Mouse (Mus musculus) limb, embryonic 11.5 days (tissue): ENCODE data around the gene Poldip3. TPM values are rescaled to one million over a fixed set of nuclear protein-coding genes. Genes with fewer than 3 reads are reported as not detected.
A peak's percentile ranks its signal among the peaks of the same experiment; 100 is the strongest.

Source experiments
- ATAC-seq: fragments of 200-750 bp; cut with Nextera tagmentation; 2 replicates; pipeline ENCODE4 v1.8.0; 2017; ENCODE audit warnings: low read depth; ENCODE audit not compliant: insufficient number of reproducible peaks, low FRiP score, low TSS enrichment
- DNase-seq: peaks from one replicate; pipeline ENCODE4 v3.0.0-alpha.2; 2015; ENCODE audit warnings: low spot score
- H3K27ac ChIP-seq: fragments of 300-500 bp; sonication (generic); replicated peaks from 2 replicates; pipeline ENCODE4 v1.5.1; 2014; ENCODE audit warnings: low read depth, mild to moderate bottlenecking, low read length
- H3K27me3 ChIP-seq: fragments of 300-500 bp; sonication (generic); 2 replicates; pipeline ENCODE4 v1.6.1; 2014; ENCODE audit warnings: mild to moderate bottlenecking, low read length, mixed read lengths; ENCODE audit not compliant: control insufficient read depth, insufficient read depth
- H3K36me3 ChIP-seq: fragments of 300-500 bp; sonication (generic); 2 replicates; pipeline ENCODE4 v1.6.1; 2014; ENCODE audit warnings: mild to moderate bottlenecking, low read length, moderate library complexity, mixed read lengths; ENCODE audit not compliant: control insufficient read depth, insufficient read depth
- H3K4me1 ChIP-seq: fragments of 300-500 bp; sonication (generic); 2 replicates; pipeline ENCODE4 v1.6.1; 2014; ENCODE audit warnings: low read length, mixed read lengths; ENCODE audit not compliant: control insufficient read depth, insufficient read depth
- H3K4me2 ChIP-seq: fragments of 300-500 bp; sonication (generic); 2 replicates; pipeline ENCODE4 v1.6.1; 2014; ENCODE audit warnings: low read depth, mild to moderate bottlenecking, moderate library complexity; ENCODE audit not compliant: severe bottlenecking
- H3K4me3 ChIP-seq: fragments of 300-500 bp; sonication (generic); 2 replicates; pipeline ENCODE4 v1.5.1; 2014; ENCODE audit warnings: low read depth, low read length
- H3K9ac ChIP-seq: fragments of 300-500 bp; sonication (generic); 2 replicates; pipeline ENCODE4 v1.6.1; 2014; ENCODE audit warnings: mild to moderate bottlenecking, low read length
- H3K9me3 ChIP-seq: fragments of 300-500 bp; sonication (generic); 2 replicates; pipeline ENCODE4 v1.6.1; 2016; ENCODE audit warnings: low read length; ENCODE audit not compliant: control insufficient read depth
- WGBS: fragments of 180-500 bp; shearing (Covaris S2); extraction: QIAGEN DNeasy Blood & Tissue Kit; methylation state at CpG from one replicate; pipeline ENCODE4 v1.1.7; 2014; 5-methylcytosine and 5-hydroxymethylcytosine counted together
- polyA plus RNA-seq: library from polyadenylated mRNA; unstranded; fragments of >200 nt; fragmentation: Nextera tagmentation; extraction: Ambion mirVana; gene quantifications from 2 replicates; pipeline ENCODE4 v1.2.1, GENCODE M21; 2014

The Poldip3 gene
- polyA plus RNA-seq, 1 experiment from 2014 or later, result 176 TPM

DNA sequence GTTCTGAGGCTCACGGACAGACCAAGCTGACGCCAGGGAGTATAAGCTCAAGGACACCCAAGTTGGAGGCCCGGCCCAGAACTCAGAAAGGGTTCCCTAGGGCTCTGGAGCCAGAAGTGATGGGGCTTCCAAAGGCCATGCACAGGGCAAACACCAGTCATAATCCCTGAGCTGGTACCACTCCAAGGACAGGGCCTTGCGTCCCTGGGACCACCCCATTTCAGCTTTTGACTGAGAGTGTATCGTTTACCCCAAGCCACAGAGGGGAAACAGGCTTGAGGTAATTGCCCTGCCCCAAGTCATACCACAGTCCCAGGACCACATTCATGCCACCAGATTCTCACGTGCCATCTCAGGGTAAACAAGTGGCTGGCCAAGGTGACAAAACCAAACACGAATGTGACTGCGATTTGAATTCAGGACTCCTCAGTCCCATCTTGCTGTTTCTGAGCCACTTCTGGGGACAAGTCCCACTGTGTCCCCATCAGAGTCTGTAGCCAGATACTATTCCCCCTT lies 18.4 kb upstream of the Poldip3 start:
- WGBS, result 82% methylated on average over 8 of the region's 8 CpGs
- peaks cover 6% of the 10 kb centered on the region; the same call in 1 of the 2 replicates for H3K36me3 ChIP-seq
- no peaks in the 10 kb centered on the region for H3K9me3 ChIP-seq
- no peak for DNase-seq
- H3K4me3 ChIP-seq, result no peak overlapping the region
- H3K9ac ChIP-seq, result no peak overlapping the region
- H3K4me1 ChIP-seq, result peaks cover 4% of the 10 kb centered on the region; the same call in 1 of the 2 replicates
- H3K4me2 ChIP-seq, result no peak overlapping the region
- H3K27me3 ChIP-seq, result no peaks in the 10 kb centered on the region
- ATAC-seq, result no peak
- H3K27ac ChIP-seq, result no peak overlapping the region

- no peak overlapping the region for H3K27ac ChIP-seq
These were observed 17.9 kb upstream of the Poldip3 start for GRCm38 (mm10) chr15:83167126-83167525.

DNA sequence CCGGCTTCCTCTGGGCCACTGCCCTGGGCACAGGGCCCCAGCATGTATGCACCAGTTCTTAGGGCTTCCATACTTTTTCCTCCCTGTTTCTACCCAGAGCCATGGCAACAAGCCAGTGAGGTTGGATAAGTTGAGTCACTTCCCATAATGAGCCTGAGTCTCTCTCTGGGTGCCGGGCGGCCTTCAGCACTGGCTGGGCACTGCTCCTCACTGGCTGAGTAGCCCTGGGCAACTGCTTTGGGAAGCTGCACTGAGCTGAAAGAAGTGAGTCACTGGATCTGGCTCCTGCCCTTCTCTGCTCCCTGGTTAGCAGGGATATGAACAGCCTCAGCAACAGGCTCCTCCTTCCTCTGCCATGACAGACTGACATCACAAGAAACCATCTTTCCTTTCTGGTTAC lies 17.5 kb upstream of the Poldip3 start:
- Histone ChIP-seq H3K27me3 (no peaks in the 10 kb centered on the region), H3K4me2 (no peak overlapping the region), H3K4me3 (no peak overlapping the region), H3K4me1 (peaks cover 4% of the 10 kb centered on the region; the same call in 1 of the 2 replicates), H3K9me3 (no peaks in the 10 kb centered on the region), H3K9ac (no peak overlapping the region), H3K27ac (no peak overlapping the region), H3K36me3 (peaks cover 8% of the 10 kb centered on the region; the same call in 1 of the 2 replicates)
- WGBS, result 86% methylated on average over 3 of the region's 3 CpGs
- DNase-seq (no peak), ATAC-seq (no peak)

More at GRCm38 (mm10) chr15:83167126-83167525, 17.9 kb upstream of the Poldip3 start:
- 67% methylated on average over 5 of the region's 5 CpGs for WGBS
- Histone ChIP-seq H3K4me2 (no peak overlapping the region), H3K9me3 (no peaks in the 10 kb centered on the region), H3K4me1 (peaks cover 4% of the 10 kb centered on the region; the same call in 1 of the 2 replicates), H3K9ac (no peak overlapping the region), H3K36me3 (peaks cover 6% of the 10 kb centered on the region; the same call in 1 of the 2 replicates), H3K4me3 (no peak overlapping the region), H3K27me3 (no peaks in the 10 kb centered on the region)
- DNase-seq (peak; percentile 50), ATAC-seq (no peak)

DNA sequence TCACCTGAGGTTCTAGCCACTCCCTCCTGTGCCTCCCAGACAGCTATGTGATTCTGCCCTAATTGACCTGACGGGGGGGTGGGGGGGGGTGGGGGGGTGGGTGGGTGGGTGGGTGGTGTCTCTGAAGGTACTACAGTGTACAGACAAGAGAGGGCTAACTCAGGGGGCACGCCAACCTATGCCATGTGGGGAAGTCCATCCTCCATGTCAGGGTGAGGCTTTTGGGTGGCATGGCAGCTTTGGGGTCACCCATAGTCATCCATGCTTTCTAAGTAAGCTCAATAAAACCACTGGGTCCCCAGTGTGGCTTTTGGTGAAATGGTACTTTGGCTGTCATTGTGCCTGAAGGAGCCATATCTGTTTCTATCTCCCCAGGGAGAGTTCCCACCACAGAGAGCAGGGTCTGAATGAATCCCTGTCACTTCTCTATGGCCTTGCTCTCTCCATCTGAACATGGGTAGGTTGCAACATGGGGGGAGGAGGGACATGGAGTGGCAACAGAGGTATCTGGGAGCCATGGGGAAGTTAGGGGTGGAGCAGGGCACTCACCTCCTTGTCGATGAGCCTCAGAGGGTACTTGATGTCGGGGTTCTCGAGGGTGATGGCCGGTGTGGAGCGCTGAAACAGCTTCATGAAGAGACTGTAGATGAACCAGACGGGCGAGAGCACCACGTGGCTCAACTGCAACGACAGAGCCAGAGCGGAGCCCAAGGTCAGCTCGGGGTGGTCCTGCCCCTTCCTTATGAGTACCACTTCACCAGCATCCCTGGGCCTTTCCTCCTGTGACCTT lies 16.5 kb upstream of the Poldip3 start:
- 91% methylated on average over 13 of the region's 13 CpGs for WGBS
- H3K4me2 ChIP-seq, result no peak overlapping the region
- no peaks in the 10 kb centered on the region for H3K27me3 ChIP-seq
- H3K4me3 ChIP-seq, result no peak overlapping the region
- peaks cover 11% of the 10 kb centered on the region; the same call in 1 of the 2 replicates for H3K36me3 ChIP-seq
- ATAC-seq (no peak), DNase-seq (no peak)
- no peaks in the 10 kb centered on the region for H3K9me3 ChIP-seq
- H3K4me1 ChIP-seq, result no peaks in the 10 kb centered on the region
- H3K9ac ChIP-seq, result no peak overlapping the region
- no peak overlapping the region for H3K27ac ChIP-seq

DNA sequence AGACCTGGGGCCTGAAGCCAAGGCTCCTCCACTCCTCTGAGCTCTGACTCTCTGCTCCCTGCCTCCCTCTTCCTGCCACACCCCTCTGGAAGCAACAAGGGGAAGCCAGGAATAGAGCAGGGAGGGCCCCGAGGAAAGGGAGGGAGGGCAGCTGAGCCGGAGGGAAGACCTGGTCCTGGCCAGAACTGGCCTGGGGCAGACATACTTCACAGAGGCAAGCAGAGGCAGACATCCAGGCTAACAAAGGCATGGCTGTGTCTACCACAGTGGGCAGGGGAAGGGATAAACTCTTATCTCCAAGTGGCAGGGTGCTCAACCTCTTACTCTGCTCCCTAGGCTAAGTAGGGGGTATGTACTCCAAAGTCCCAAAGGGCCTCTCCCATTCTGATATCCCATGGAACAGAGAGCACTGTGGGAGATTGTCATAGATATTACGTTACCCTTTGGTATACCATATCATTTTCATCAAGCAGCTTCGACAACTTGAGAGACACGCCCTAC lies 15.8 kb upstream of the Poldip3 start:
- Histone ChIP-seq H3K9ac (no peak overlapping the region), H3K4me2 (no peak overlapping the region), H3K4me1 (no peaks in the 10 kb centered on the region), H3K27ac (no peak overlapping the region), H3K27me3 (no peaks in the 10 kb centered on the region), H3K4me3 (no peak overlapping the region), H3K9me3 (no peaks in the 10 kb centered on the region), H3K36me3 (peaks cover 15% of the 10 kb centered on the region; the same call in 1 of the 2 replicates)
- DNase-seq (no peak), ATAC-seq (no peak)
- 75% methylated on average over 5 of the region's 5 CpGs for WGBS

GRCm38 (mm10) chr15:83162818-83163485 lies 13.8 kb upstream of the Poldip3 start:
- Histone ChIP-seq H3K27ac (no peak overlapping the region), H3K4me2 (no peak overlapping the region), H3K9ac (no peak overlapping the region), H3K36me3 (peaks cover 22% of the 10 kb centered on the region; the same call in 1 of the 2 replicates), H3K4me3 (no peak overlapping the region), H3K9me3 (no peaks in the 10 kb centered on the region), H3K4me1 (no peaks in the 10 kb centered on the region), H3K27me3 (no peaks in the 10 kb centered on the region)
- DNase-seq (no peak), ATAC-seq (no peak)
- WGBS, result 92% methylated on average over 11 of the region's 11 CpGs

GRCm38 (mm10) chr15:83162001-83162400 lies 12.8 kb upstream of the Poldip3 start:
- Histone ChIP-seq H3K4me3 (no peak overlapping the region), H3K36me3 (peaks cover 22% of the 10 kb centered on the region; the same call in 1 of the 2 replicates), H3K9ac (no peak overlapping the region), H3K9me3 (no peaks in the 10 kb centered on the region), H3K4me2 (no peak overlapping the region), H3K27me3 (no peaks in the 10 kb centered on the region), H3K4me1 (no peaks in the 10 kb centered on the region), H3K27ac (no peak overlapping the region)
- 91% methylated on average over 4 of the region's 4 CpGs for WGBS
- no peak for DNase-seq
- no peak for ATAC-seq

GRCm38 (mm10) chr15:83161062-83161748 lies 12.0 kb upstream of the Poldip3 start:
- DNase-seq (no peak), ATAC-seq (no peak)
- H3K27me3 ChIP-seq, result no peaks in the 10 kb centered on the region
- no peaks in the 10 kb centered on the region for H3K9me3 ChIP-seq
- no peaks in the 10 kb centered on the region for H3K4me1 ChIP-seq
- no peak overlapping the region for H3K27ac ChIP-seq
- 65% methylated on average over 10 of the region's 10 CpGs for WGBS
- H3K36me3 ChIP-seq, result peaks cover 22% of the 10 kb centered on the region; the same call in 1 of the 2 replicates
- H3K4me2 ChIP-seq, result no peak overlapping the region
- no peak overlapping the region for H3K4me3 ChIP-seq
- no peak overlapping the region for H3K9ac ChIP-seq
